Mouse (Mus musculus) MEL (cell line): ENCODE data around the gene Racgap1.

Experiments
- CTCF ChIP-seq, 3 experiments: IDR thresholded peaks in 2 of 3; conservative IDR thresholded peaks in 1 of 3; 2 replicates each; pipeline ENCODE4 v1.5.1; 2011 to 2012; ENCODE audit warnings: low read length in 3 of 3, low read depth in 2 of 3, mild to moderate bottlenecking in 2 of 3, improper control_type of control experiment in 1 of 3, inconsistent platforms in 1 of 3, mixed read lengths in 1 of 3, moderate library complexity in 1 of 3; ENCODE audit not compliant: control insufficient read depth in 1 of 3, insufficient read depth in 1 of 3, poor library complexity in 1 of 3, severe bottlenecking in 1 of 3
- EP300 ChIP-seq, 2 experiments: IDR thresholded peaks; 2 replicates each; pipeline ENCODE4 v1.6.1; 2011; ENCODE audit warnings: improper control_type of control experiment in 2 of 2, low read length in 2 of 2, low read depth in 1 of 2, mild to moderate bottlenecking in 1 of 2
- MAFK ChIP-seq: IDR thresholded peaks from 2 replicates; pipeline ENCODE4 v1.6.1; 2011; ENCODE audit warnings: low read depth, mild to moderate bottlenecking, low read length, improper control_type of control experiment, borderline replicate concordance
- MAX ChIP-seq: IDR thresholded peaks from 2 replicates; pipeline ENCODE4 v1.6.1; 2011; ENCODE audit warnings: low read length, improper control_type of control experiment
- MXI1 ChIP-seq: IDR thresholded peaks from 2 replicates; pipeline ENCODE4 v1.6.1; 2011; ENCODE audit warnings: mild to moderate bottlenecking, low read depth, low read length, improper control_type of control experiment
- POLR2A ChIP-seq, 2 experiments: IDR thresholded peaks; 2 replicates each; pipeline ENCODE4 v1.6.1; 2011 to 2012; ENCODE audit warnings: low read length in 2 of 2, mild to moderate bottlenecking in 2 of 2, control low read depth in 1 of 2, improper control_type of control experiment in 1 of 2, low read depth in 1 of 2, moderate library complexity in 1 of 2; ENCODE audit not compliant: control insufficient read depth in 1 of 2, insufficient read depth in 1 of 2, poor library complexity in 1 of 2
- POLR2AphosphoS2 ChIP-seq: IDR thresholded peaks from 2 replicates; pipeline ENCODE4 v1.6.1; 2011; ENCODE audit warnings: low read length, improper control_type of control experiment
- SIN3A ChIP-seq: IDR thresholded peaks from 2 replicates; pipeline ENCODE4 v1.6.1; 2012; ENCODE audit warnings: low read length, improper control_type of control experiment, inconsistent platforms
- ZC3H11A ChIP-seq: IDR thresholded peaks from 2 replicates; pipeline ENCODE4 v1.6.1; 2012; ENCODE audit warnings: low read depth, mild to moderate bottlenecking, inconsistent platforms, low read length, improper control_type of control experiment
- ZKSCAN1 ChIP-seq: IDR thresholded peaks from 2 replicates; pipeline ENCODE4 v1.6.1; 2012; ENCODE audit warnings: low read depth, mild to moderate bottlenecking, inconsistent platforms, low read length, improper control_type of control experiment, moderate library complexity

DNA sequence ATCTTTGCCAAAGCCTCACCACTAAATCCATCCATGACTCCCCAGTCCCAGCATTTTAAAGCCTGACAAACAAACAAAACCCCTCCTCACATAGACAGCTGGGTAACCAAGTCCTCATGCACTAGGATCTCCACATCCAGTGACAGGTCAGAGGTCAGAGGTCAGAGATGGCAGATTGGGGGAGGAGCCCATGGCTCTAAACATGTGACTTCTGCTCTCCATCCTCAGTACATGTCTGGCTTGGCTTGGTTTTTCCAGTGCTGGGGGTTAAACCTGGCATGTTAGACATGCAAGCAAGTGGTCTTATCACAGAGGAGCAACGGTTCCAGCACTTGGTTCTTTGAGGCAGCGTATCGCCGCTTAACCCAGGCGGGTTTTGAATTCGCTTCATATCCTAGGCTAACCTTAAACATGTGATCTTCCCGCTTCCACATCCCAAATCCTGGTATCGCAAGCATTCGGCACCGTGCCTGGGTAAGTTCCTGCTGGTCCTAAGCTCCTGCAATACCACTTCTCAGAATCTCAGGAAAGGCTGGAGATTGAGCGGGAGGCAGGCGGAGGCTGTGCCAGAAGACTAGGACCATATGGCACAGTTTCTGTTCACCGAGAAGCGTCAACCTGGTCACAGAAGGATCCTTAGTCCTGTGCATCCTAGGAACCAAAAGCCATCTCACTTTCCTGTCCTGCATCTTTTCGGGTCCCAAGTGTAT lies 9.8 kb upstream of the Racgap1 start:
- TF ChIP-seq MAFK (no peak), MAX (no peak), POLR2A (IDR thresholded peaks at IDR 0.05; ENCODE audit: control insufficient read depth in 1 of 2, insufficient read depth in 1 of 2, low read depth in 1 of 2, low read length in 2 of 2, poor library complexity in 1 of 2) (no peak), SIN3A (no peak), CTCF (IDR thresholded peaks at IDR 0.05 in 2 of 3, conservative IDR thresholded peaks at IDR 0.05 in 1 of 3; ENCODE audit: control insufficient read depth in 1 of 3, insufficient read depth in 1 of 3, low read depth in 2 of 3, low read length in 3 of 3, poor library complexity in 1 of 3, severe bottlenecking in 1 of 3) (no peak), POLR2AphosphoS2 (no peak), MXI1 (no peak), ZC3H11A (no peak), EP300 (IDR thresholded peaks at IDR 0.05; ENCODE audit: low read depth in 1 of 2, low read length in 2 of 2) (no peak), ZKSCAN1 (no peak)
